Mouse (Mus musculus) neural tube, embryonic 13.5 days (tissue): ENCODE measurements around the gene Nup37. TPM values are rescaled to one million over a fixed set of nuclear protein-coding genes. Genes with fewer than 3 reads are reported as not detected.

Experiments used
- ATAC-seq: fragments of 200-750 bp; cut with Nextera tagmentation; 2 replicates; pipeline ENCODE4 v1.8.0; 2017; ENCODE audit warnings: low read depth, mild to moderate bottlenecking, moderate TSS enrichment, moderate library complexity
- H3K27ac ChIP-seq: fragments of 300-500 bp; sonication (generic); replicated peaks from 2 replicates; pipeline ENCODE4 v1.5.1; 2015; ENCODE audit warnings: moderate library complexity, mild to moderate bottlenecking, inconsistent platforms
- H3K27me3 ChIP-seq: fragments of 300-500 bp; sonication (generic); 2 replicates; pipeline ENCODE4 v1.6.1; 2015; ENCODE audit warnings: mild to moderate bottlenecking, inconsistent platforms
- H3K36me3 ChIP-seq: fragments of 300-500 bp; sonication (generic); 2 replicates; pipeline ENCODE4 v1.6.1; 2015; ENCODE audit warnings: mild to moderate bottlenecking, inconsistent platforms
- H3K4me1 ChIP-seq: fragments of 300-500 bp; sonication (generic); replicated peaks from 2 replicates; pipeline ENCODE4 v1.6.1; 2015; ENCODE audit warnings: inconsistent platforms
- H3K4me2 ChIP-seq: fragments of 300-500 bp; sonication (generic); 2 replicates; pipeline ENCODE4 v1.6.1; 2015; ENCODE audit warnings: inconsistent platforms, mild to moderate bottlenecking, moderate library complexity
- H3K4me3 ChIP-seq: fragments of 300-500 bp; sonication (generic); 2 replicates; pipeline ENCODE4 v1.5.1; 2015; ENCODE audit warnings: mild to moderate bottlenecking, inconsistent platforms
- H3K9ac ChIP-seq: fragments of 300-500 bp; sonication (generic); 2 replicates; pipeline ENCODE4 v1.6.1; 2015; ENCODE audit warnings: moderate library complexity, mild to moderate bottlenecking, inconsistent platforms
- H3K9me3 ChIP-seq: fragments of 300-500 bp; sonication (generic); 2 replicates; pipeline ENCODE4 v1.6.1; 2016; ENCODE audit warnings: inconsistent platforms
- WGBS: fragments of 180-500 bp; shearing (Covaris S2); methylation state at CpG from one replicate; pipeline ENCODE4 v1.1.7; 2015; 5-methylcytosine and 5-hydroxymethylcytosine counted together
- polyA plus RNA-seq: library from polyadenylated mRNA; unstranded; fragments of >200 nt; fragmentation: Nextera tagmentation; extraction: Ambion mirVana; gene quantifications from 2 replicates; pipeline ENCODE4 v1.2.1, GENCODE M21; 2015

Gene Nup37
- polyA plus RNA-seq, 1 experiment from 2014 or later: 29.6 TPM

DNA sequence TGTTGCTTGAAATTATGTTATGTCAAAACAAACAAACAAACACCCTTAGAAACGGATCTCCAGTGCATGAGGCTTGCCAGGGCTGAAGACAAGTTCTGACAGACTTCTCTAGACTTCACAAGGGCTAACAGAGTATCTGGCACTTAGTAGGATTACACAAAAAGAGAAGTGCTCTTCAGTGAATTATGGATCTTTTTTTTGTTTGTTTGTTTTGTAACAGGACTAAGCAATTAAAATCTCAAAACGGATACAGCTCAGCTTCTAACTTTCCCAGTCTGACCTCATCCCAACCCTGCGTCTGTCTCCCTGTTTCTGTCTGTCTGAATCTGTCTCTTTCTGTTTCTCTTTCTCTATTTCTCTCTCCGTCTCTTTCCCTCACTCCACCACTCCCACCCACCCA, 53.7 kb downstream of the Nup37 start:
- H3K4me2 ChIP-seq: peak overlapping the region; percentile 69
- peak overlapping the region; percentile 46; the same call in 1 of the 2 replicates for H3K9ac ChIP-seq
- no peaks in the 10 kb centered on the region for H3K9me3 ChIP-seq
- peaks cover 6% of the 10 kb centered on the region for H3K4me1 ChIP-seq
- ATAC-seq: peak; percentile 74
- no peak overlapping the region for H3K27ac ChIP-seq
- H3K36me3 ChIP-seq: peaks cover 6% of the 10 kb centered on the region; the same call in 1 of the 2 replicates
- no peaks in the 10 kb centered on the region for H3K27me3 ChIP-seq
- 22% methylated on average over 4 of the region's 4 CpGs for WGBS
- peak overlapping the region; percentile 67 for H3K4me3 ChIP-seq

DNA sequence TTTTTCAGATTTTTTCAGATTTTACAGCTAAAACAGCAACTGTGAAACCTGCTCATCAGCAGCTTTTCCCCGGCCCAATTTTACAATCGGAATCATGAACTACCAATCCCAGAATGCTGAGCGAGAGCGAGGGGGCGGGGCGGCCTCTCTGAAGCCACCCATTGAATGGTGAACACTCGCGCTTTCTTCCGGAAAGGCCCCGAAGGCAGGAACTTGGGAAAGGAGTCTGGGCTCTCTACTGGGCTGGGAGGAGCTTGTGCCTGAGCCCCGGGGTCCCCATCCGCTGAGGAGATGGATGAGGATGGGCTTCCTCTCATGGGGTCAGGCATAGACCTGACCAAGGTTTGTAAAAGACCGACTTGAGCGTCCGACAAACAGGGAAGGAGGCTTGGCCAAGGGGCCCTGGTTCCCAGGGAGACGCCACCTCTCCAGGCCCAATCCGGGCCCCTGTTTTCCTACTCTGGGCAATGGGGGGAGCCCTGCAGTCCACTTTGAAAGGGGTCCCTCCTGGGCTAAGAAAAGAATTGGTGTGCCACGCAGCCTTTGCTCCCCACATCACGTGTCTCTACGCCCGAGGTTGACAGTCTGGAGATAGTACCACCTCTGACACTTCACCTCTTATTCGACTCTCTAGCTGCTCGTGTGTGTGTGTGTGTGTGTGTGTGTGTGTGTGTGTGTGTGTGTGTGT, 54.3 kb downstream of the Nup37 start, which contains the start of gene Washc3:
TSS of gene Washc3 (plus strand) at position 143 of the 688 bp plus-strand sequence.
- H3K9ac ChIP-seq: peak within 1 kb of the TSS; percentile 85
- peaks cover 6% of the 10 kb centered on the region for H3K4me1 ChIP-seq
- ATAC-seq: peak; percentile 100
- peak within 1 kb of the TSS; percentile 87 for H3K27ac ChIP-seq
- H3K4me3 ChIP-seq: peak within 1 kb of the TSS; percentile 67
- WGBS: 2% methylated on average over 23 of the region's 23 CpGs
- peaks cover 6% of the 10 kb centered on the region; the same call in 1 of the 2 replicates for H3K36me3 ChIP-seq
- H3K27me3 ChIP-seq: no peaks in the 10 kb centered on the region
- no peaks in the 10 kb centered on the region for H3K9me3 ChIP-seq
- peak within 1 kb of the TSS; percentile 69 for H3K4me2 ChIP-seq

DNA sequence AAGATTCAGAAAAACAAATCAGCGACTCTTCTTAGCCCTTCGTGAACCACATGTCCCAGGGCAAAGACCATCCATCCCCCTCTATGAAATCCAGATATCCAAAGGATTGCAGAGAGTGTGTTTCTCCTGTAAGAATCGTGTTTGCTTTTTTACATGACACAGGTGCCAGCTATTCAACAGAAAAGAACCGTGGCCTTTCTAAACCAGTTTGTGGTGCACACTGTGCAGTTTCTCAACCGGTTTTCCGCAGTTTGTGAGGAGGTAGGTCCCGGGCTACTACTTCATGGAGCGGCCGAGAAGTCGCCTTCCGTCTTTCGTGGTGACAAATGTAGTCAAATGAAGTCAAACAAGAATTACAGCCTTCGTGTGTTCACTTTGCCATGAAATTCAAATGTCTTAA, 54.9 kb downstream of the Nup37 start:
- 0 out of 2 replicates have a peak, but pooled peaks have one; percentile 3 for ATAC-seq
- peak overlapping the region; percentile 69 for H3K4me2 ChIP-seq
- H3K27me3 ChIP-seq: no peaks in the 10 kb centered on the region
- H3K4me3 ChIP-seq: peak overlapping the region; percentile 67
- H3K36me3 ChIP-seq: peaks cover 6% of the 10 kb centered on the region; the same call in 1 of the 2 replicates
- H3K9me3 ChIP-seq: no peaks in the 10 kb centered on the region
- H3K4me1 ChIP-seq: peaks cover 6% of the 10 kb centered on the region
- H3K27ac ChIP-seq: peak overlapping the region; percentile 87; the same call in 1 of the 2 replicates
- 79% methylated on average over 13 of the region's 13 CpGs for WGBS
- peak overlapping the region; percentile 85 for H3K9ac ChIP-seq

DNA sequence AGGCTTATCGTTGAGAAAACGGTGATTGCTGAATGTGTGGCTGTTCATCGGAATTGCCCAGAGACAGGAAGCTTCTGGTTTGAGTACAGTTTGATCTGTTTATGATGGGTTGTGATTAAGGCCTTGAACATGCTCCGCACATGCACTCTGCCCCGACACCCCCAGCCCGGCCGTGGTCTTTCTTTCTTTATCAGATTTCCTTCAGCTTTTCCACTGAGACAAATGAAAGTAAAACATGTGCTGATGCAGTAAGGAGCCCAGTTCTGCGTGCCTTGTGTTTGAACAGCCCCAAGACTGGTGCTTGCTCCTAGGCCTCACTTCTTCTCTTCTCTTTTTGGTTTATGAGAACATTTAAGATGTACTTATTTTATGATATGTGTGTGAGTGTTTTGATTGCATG, 55.8 kb downstream of the Nup37 start:
- no peak for ATAC-seq
- Histone ChIP-seq H3K9ac (no peak overlapping the region), H3K4me1 (peaks cover 6% of the 10 kb centered on the region), H3K4me3 (no peak overlapping the region), H3K36me3 (peaks cover 6% of the 10 kb centered on the region; the same call in 1 of the 2 replicates), H3K27ac (no peak overlapping the region), H3K27me3 (no peaks in the 10 kb centered on the region), H3K4me2 (no peak overlapping the region), H3K9me3 (no peaks in the 10 kb centered on the region)
- WGBS: 94% methylated on average over 8 of the region's 8 CpGs

GRCm38 (mm10) chr10:88203236-88203635, 56.4 kb downstream of the Nup37 start:
- Histone ChIP-seq H3K36me3 (peaks cover 6% of the 10 kb centered on the region; the same call in 1 of the 2 replicates), H3K27me3 (no peaks in the 10 kb centered on the region), H3K27ac (no peak overlapping the region), H3K9me3 (no peaks in the 10 kb centered on the region), H3K9ac (no peak overlapping the region), H3K4me3 (no peak overlapping the region), H3K4me1 (peaks cover 6% of the 10 kb centered on the region), H3K4me2 (no peak overlapping the region)
- 96% methylated on average over 6 of the region's 6 CpGs for WGBS
- ATAC-seq: no peak

DNA sequence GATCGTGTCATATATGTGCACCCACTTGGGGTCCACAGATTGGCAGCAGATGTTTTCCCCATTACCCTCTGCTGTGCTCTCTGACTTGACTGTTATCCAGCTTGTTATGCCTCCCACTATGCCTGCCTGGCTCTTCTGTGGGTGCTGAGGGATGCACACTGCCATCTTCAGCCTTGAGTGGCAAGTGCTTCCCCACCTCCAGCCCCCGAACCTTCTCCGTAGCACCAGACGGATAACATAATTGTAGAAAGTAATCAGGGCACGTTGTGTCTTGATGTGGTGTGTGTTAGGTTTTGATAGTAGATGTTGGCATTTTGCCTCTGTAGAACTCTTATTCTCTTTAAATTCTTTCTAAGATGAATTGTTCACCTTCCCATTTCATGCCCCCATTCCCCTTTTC, 65.9 kb downstream of the Nup37 start:
- WGBS: 84% methylated on average over 5 of the region's 5 CpGs
- Histone ChIP-seq H3K9me3 (no peaks in the 10 kb centered on the region), H3K4me1 (no peaks in the 10 kb centered on the region), H3K9ac (no peak overlapping the region), H3K27me3 (no peaks in the 10 kb centered on the region), H3K4me3 (no peak overlapping the region), H3K27ac (no peak overlapping the region), H3K36me3 (peaks cover 11% of the 10 kb centered on the region), H3K4me2 (no peak overlapping the region)
- no peak for ATAC-seq

DNA sequence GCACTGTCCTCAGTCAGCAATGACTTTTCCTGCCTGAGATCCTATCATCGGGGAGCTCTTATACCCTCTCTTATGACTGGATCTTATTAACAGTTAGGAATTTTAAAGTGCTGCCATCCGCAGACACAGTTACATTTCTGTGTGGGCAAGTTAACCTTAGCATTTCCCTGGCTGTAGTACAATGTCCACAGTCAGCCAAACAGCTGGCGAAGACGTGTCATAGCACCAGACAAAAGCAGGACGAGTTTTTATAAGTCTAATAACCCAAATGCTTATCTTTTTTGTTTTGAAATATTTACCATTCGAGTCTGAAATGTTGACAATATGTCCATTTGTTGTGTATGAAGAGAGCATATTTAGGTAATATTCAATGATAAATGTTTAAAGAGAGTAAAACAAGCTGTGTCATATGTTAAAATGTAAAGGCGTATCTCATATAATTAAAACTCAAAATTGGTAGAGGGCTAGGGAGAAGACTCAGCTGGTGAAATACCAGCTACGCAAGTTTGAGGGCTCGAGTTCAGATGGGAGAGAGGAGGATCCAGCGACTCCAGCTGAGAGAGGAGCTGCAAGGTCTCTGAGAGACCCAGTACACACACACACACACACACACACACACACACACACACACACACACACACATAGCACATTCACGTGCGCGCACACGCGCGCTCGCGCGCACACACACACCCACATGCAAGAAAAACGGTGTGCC, 68.2 kb downstream of the Nup37 start:
- WGBS: 95% methylated on average over 20 of the region's 20 CpGs
- H3K9ac ChIP-seq: no peak overlapping the region
- peaks cover 21% of the 10 kb centered on the region for H3K36me3 ChIP-seq
- no peaks in the 10 kb centered on the region for H3K9me3 ChIP-seq
- no peak overlapping the region for H3K4me3 ChIP-seq
- H3K4me2 ChIP-seq: no peak overlapping the region
- H3K27me3 ChIP-seq: no peaks in the 10 kb centered on the region
- ATAC-seq: no peak
- H3K4me1 ChIP-seq: no peaks in the 10 kb centered on the region
- no peak overlapping the region for H3K27ac ChIP-seq

GRCm38 (mm10) chr10:88218161-88218560, 71.4 kb downstream of the Nup37 start:
- H3K27me3 ChIP-seq: no peaks in the 10 kb centered on the region
- H3K27ac ChIP-seq: no peak overlapping the region
- no peak overlapping the region for H3K4me3 ChIP-seq
- peaks cover 21% of the 10 kb centered on the region; the same call in 1 of the 2 replicates for H3K36me3 ChIP-seq
- H3K4me2 ChIP-seq: no peak overlapping the region
- H3K9me3 ChIP-seq: no peaks in the 10 kb centered on the region
- H3K4me1 ChIP-seq: no peaks in the 10 kb centered on the region
- WGBS: 92% methylated on average over 3 of the region's 3 CpGs
- H3K9ac ChIP-seq: no peak overlapping the region
- no peak for ATAC-seq

- Histone ChIP-seq H3K4me2 (no peak overlapping the region), H3K27me3 (no peaks in the 10 kb centered on the region), H3K4me1 (no peaks in the 10 kb centered on the region), H3K9ac (no peak overlapping the region), H3K9me3 (no peaks in the 10 kb centered on the region), H3K4me3 (no peak overlapping the region), H3K27ac (no peak overlapping the region), H3K36me3 (peaks cover 14% of the 10 kb centered on the region; the same call in 1 of the 2 replicates)
- no peak for ATAC-seq
- 83% methylated on average over 5 of the region's 5 CpGs for WGBS
Observed at GRCm38 (mm10) chr10:88221718-88222117, 74.9 kb downstream of the Nup37 start.

DNA sequence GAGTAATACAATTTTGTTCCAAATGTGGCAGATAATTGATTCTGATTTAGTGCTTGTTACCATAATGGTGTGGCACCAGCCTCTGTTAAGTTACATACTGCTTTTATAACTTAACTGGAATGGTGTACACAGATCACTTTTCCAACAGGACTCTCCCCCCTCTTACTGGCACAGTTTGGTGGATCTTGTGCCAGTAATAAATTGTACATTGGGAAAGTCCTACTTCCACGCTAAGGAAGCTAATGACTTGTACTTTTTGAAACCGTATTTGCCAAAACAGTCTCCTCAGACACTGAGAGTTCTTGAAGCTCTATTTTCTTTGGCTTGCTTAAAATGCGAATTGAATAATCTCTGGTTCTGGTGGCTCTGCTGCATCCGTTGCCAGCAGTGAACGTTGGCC, 78.6 kb downstream of the Nup37 start:
- Histone ChIP-seq H3K27ac (no peak overlapping the region), H3K36me3 (peaks cover 3% of the 10 kb centered on the region; the same call in 1 of the 2 replicates), H3K27me3 (no peaks in the 10 kb centered on the region), H3K4me3 (no peak overlapping the region), H3K4me1 (no peaks in the 10 kb centered on the region), H3K4me2 (no peak overlapping the region), H3K9me3 (no peaks in the 10 kb centered on the region), H3K9ac (no peak overlapping the region)
- ATAC-seq: no peak
- 90% methylated on average over 5 of the region's 5 CpGs for WGBS

- Histone ChIP-seq H3K27ac (no peak overlapping the region), H3K4me1 (no peaks in the 10 kb centered on the region), H3K4me3 (no peak overlapping the region), H3K36me3 (peaks cover 3% of the 10 kb centered on the region; the same call in 1 of the 2 replicates), H3K27me3 (no peaks in the 10 kb centered on the region), H3K4me2 (no peak overlapping the region), H3K9me3 (no peaks in the 10 kb centered on the region), H3K9ac (no peak overlapping the region)
- WGBS: 96% methylated on average over 2 of the region's 2 CpGs
- no peak for ATAC-seq
Observed at GRCm38 (mm10) chr10:88227962-88228361, 81.2 kb downstream of the Nup37 start.
